Mouse (Mus musculus): ENCODE results near the gene Kcnab1.

GRCm38 (mm10) chr3:65214635-65215034, 105.5 kb downstream of the Kcnab1 start:
- TF ChIP-seq FOSL1 (IDR thresholded peaks at IDR 0.05; ENCODE audit: insufficient read depth, low read length, poor library complexity, severe bottlenecking): no peak
- no peak for TF ChIP-seq USF1 (IDR thresholded peaks at IDR 0.05; ENCODE audit: low read depth)
- TF ChIP-seq CTCF (IDR thresholded peaks at IDR 0.05; ENCODE audit: control insufficient read depth, insufficient read depth, insufficient read length): no peak
- no peak for TF ChIP-seq MAX (IDR thresholded peaks at IDR 0.05)
- TF ChIP-seq MYOD1 (IDR thresholded peaks at IDR 0.05; ENCODE audit: control insufficient read depth, insufficient read length, low read depth): no peak
- TF ChIP-seq MYOG (IDR thresholded peaks at IDR 0.05; ENCODE audit: control insufficient read depth, extremely low read depth, insufficient read length): no peak
- no peak for TF ChIP-seq CEBPB (IDR thresholded peaks at IDR 0.05; ENCODE audit: low read depth)

All from C2C12 (cell line).